Mouse (Mus musculus) ovary, postnatal 36 days (tissue): ENCODE measurements at regions not wholly inside any gene's neighbourhood (a gene's known extent, or its start where the extent isn't known, plus 50 kb on each side); places are given as distances from the start of the nearest gene placed in this dataset.

Experiments used
- DNase-seq: peaks from one replicate; pipeline ENCODE4 v3.0.0; 2022; ENCODE audit warnings: low spot score, mixed read lengths

GRCm38 (mm10) chr9:51523471-51523870, 194.8 kb upstream of the 1810046K07Rik start:
- no peak for DNase-seq

DNA sequence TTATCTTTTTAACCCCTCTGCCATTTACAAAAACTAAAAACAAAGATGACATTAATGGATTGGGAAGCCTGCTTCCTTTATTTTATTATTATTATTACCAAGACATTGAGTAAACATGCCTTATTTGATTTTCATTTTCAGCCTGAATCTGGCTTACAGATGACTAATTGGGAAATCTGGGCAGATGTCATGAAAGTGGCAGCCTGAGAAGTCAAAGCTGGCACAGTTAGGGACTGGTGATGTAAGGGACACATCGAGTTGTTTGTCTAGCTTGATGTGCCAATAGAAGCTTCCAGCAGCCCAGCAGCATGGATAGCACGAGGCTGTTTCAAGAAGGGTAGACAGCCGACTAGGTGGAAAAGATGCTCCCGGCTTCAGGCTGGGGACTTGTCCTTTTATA, 197.2 kb upstream of the 1810046K07Rik start:
- DNase-seq, result no peak

DNA sequence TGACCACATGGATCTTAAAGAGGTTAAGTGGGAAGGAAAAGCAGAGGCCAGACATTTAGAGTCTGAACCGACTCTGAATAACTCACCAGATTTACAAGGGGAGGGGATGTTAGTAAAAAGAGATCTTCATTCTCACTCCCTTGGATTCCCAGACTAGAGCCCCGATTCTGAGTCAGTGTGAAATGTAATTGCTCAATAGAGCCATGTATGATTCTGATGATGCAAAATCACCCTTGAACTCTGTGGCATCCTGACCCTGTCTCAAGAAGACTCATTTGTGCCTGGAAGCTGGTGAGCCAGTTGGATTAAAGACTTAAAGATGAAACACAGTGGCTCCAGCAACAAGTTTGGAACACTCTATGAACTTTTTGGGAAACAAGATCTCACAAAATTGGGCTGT, 210.2 kb upstream of the 1810046K07Rik start:
- DNase-seq, result no peak

DNA sequence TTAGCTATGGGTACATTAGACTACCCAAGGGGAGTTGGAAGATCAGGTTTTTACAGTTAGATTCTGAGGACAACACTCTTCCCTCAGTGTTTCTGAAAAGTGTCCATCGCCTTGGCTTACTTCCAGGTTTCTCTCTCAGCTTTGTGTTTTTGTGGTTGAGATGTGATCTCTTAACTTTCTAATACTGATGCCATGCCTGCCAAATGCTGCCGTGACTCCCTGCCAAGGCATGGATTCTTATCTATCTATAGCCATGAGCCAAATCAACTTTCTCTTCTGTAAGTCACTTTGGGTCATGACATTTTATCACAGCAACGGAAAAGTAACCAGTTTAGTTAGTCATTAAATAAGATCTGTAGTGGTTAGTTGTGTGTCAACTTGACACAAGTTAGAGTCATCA, 213.2 kb upstream of the 1810046K07Rik start:
- no peak for DNase-seq

- DNase-seq, result no peak
Measured at GRCm38 (mm10) chr9:51572040-51572439, 193.1 kb upstream of the Arhgap20 start.

DNA sequence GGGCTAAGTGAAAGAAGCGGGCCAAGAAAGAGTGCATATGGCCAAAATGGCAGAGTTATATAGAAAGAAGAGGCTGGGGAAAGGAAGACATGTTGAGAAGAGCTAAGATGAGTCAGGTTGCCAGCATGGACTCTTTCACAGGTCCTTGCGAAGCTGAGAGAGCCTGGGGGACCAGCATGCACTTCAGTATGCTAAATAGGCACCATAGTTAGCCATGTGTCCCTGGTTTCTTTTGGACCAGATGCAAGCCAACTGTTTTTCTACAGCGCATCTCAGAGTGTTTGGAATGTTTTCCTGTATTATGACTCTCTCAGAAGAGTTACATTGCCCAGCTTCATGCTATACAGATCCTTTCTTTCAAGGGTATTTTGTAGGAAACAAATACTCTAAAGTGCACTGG, 183.5 kb upstream of the Arhgap20 start:
- no peak for DNase-seq

DNA sequence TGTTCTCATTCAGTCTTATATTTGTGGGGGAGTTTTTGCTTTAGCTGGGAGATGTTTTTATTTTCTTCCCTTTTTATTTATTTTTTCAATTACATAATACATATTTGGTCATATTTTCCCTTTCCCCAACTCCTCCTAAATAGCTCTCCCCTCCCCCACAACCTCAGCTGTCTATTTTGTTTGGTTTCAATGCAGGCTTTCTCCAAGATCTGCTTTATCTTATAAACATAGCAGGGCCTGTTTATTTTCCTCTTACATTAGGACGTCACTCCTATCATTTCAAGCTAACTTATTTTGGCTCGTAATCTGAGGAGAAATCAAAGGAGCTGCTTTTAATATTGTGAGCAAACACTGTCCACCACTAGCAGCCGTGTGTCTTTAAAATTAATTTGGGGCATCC, 171.4 kb upstream of the Arhgap20 start:
- no peak for DNase-seq

- DNase-seq, result no peak
Measured at GRCm38 (mm10) chr9:51598706-51599105, 166.4 kb upstream of the Arhgap20 start.

GRCm38 (mm10) chr9:51608158-51608557, 157.0 kb upstream of the Arhgap20 start:
- DNase-seq, result no peak

- DNase-seq, result no peak
Measured at GRCm38 (mm10) chr9:51608697-51609456, 156.3 kb upstream of the Arhgap20 start.

GRCm38 (mm10) chr9:51626156-51626555, 139.0 kb upstream of the Arhgap20 start:
- DNase-seq, result no peak

- DNase-seq, result no peak
Measured at GRCm38 (mm10) chr9:51636097-51636496, 129.0 kb upstream of the Arhgap20 start.

DNA sequence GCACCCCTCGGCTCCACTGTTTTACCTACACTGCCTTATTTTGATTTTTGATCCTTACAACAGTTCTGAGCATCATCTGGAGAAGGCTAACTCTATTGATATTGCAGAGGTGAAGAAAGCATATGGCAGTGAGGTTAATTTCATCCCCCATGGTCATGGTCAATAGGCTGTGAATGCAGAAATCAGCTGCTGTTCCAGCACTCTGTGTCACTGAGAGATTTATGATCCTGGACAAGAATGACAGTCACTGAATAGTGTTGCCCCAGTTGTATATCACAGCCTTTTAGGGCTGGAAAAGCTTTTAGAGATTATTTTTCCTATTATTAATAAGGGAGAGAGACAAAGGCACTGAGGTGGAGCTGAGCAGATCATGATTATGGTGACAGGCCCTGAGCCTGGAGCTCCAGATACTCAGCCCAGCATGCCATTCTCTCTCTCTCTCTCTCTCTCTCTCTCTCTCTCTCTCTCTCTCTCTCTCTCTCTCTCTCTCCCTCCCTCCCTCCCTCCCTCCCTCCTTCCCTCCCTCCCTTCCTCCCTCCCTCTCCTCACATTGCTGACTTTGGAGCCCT, 128.5 kb upstream of the Arhgap20 start:
- no peak for DNase-seq

GRCm38 (mm10) chr9:51637131-51637920, 127.8 kb upstream of the Arhgap20 start:
- DNase-seq, result no peak

GRCm38 (mm10) chr9:51641706-51642105, 123.4 kb upstream of the Arhgap20 start:
- DNase-seq, result no peak

DNA sequence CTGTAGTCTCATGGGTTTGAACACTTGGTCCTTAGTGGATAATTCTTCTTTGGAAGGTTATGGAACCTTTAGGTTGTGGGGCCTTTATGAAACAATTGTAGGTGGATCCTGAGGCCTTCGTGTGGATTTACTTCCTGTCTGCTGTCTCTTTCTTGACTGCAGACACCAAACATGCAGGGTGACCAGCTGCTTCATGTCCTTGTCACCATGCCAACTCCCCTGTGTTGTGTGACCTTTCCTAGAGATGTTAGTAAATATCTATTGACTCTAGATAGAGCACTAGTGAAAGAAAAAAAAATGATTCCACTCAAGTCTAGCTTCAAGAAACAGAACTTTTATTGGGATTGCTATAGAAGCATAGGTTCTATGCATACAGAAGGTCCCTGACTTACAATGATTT, 119.7 kb upstream of the Arhgap20 start:
- DNase-seq, result no peak

- DNase-seq, result no peak
Measured at GRCm38 (mm10) chr9:51653376-51654292, 111.5 kb upstream of the Arhgap20 start.

GRCm38 (mm10) chr9:51654645-51655044, 110.5 kb upstream of the Arhgap20 start:
- no peak for DNase-seq

- no peak for DNase-seq
Measured at GRCm38 (mm10) chr9:51657796-51658195, 107.3 kb upstream of the Arhgap20 start.

DNA sequence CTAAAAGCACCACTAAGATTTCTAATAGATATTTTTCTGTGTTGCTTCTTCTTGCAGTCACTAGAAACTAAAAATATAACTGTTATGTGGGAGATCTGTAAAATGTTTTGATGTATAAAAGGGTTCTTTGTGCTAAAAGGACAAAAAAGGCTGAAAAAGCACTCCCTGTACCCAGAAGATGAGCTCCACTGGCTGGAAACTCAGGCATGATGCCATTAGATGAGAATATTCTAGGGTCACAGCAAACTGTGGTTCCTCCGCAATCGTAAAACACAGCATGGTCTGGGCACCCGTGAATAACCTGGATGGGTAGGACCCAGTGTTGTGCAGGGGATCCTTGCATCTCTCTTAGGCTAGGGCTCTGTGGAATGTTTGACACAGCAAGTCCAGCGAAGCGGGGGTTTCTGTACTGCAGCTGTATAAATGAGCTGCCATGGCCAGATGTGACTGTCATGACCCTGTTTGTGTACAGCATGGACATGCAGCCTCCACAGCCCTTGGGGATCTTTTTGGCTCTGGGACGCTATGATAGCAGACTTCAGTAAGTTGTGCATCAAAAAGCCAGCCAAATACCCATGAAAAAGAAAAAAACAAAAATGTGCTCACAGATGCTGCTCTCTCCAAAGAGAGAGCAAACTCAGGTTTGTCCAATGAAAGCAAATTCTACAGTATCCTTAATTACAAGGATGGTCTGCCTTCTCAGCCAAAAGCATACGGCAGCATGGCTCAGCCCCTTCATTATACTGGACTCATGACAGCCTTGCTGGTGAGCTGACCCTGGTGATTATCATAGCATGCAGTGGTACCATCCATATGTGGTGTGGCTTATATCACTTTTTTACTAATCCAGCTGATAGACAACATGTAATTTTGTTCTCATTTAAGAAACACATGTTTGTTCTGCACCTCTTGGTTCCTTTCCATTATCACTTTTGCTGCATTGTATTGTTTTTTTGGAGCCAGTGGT, 103.9 kb upstream of the Arhgap20 start:
- DNase-seq, result no peak

- DNase-seq, result no peak
Measured at GRCm38 (mm10) chr9:51661911-51662310, 103.2 kb upstream of the Arhgap20 start.
